ENCODE assay signal across 29 mouse cellular contexts in genomic region chr12:119577280-119577679, GRCm38 (mm10).
"Had no signal": no experiment of that assay in that cellular context is flagged by ENCODE, and none has a peak within 500 bp of the region (broad histone marks: within the 10 kb centered on the region; RNA-seq: fewer than 3 reads in every experiment).

No protein-coding gene starts in this region.

- ATAC-seq: liver, embryonic 12.5 days; liver, postnatal 0 days; lung, postnatal 0 days had no signal

- H3K4me1 ChIP-seq: limb, embryonic 10.5 days; liver, embryonic 12.5 days; liver, embryonic 13.5 days; liver, embryonic 15.5 days; lung, embryonic 15.5 days; megakaryocyte, embryonic 14.5 days; midbrain, embryonic 10.5 days; midbrain, embryonic 12.5 days; midbrain, embryonic 13.5 days; neural tube, embryonic 12.5 days had no signal

- DNase-seq: left cerebral cortex, postnatal 4 days; liver; liver, embryonic 13.5 days; liver, postnatal 0 days; lung, adult 18-20 months; lung, adult 2 months; lung, postnatal 10 days; lung, postnatal 14 days; lung, postnatal 36 days had no signal

- H3K27ac ChIP-seq: left cerebral cortex, adult 2 months; limb, embryonic 10.5 days; limb, embryonic 13.5 days; liver, embryonic 12.5 days; liver, embryonic 13.5 days; liver, embryonic 14.5 days; liver, embryonic 15.5 days; lung, embryonic 15.5 days; macrophage; midbrain, embryonic 10.5 days; midbrain, embryonic 12.5 days; midbrain, embryonic 13.5 days; neural tube, embryonic 12.5 days had no signal

- H3K36me3 ChIP-seq: limb, embryonic 10.5 days; limb, embryonic 12.5 days; limb, embryonic 13.5 days; limb, embryonic 15.5 days; liver, embryonic 12.5 days; liver, embryonic 13.5 days; liver, embryonic 15.5 days; lung, embryonic 15.5 days; midbrain, embryonic 10.5 days; midbrain, embryonic 12.5 days; midbrain, embryonic 13.5 days; neural tube, embryonic 12.5 days had no signal

- H3K9ac ChIP-seq: limb, embryonic 12.5 days; limb, embryonic 13.5 days; limb, embryonic 15.5 days; liver, embryonic 12.5 days; liver, embryonic 13.5 days; liver, embryonic 14.5 days; liver, embryonic 15.5 days; liver, postnatal 0 days; lung, embryonic 14.5 days; lung, embryonic 15.5 days; midbrain, embryonic 12.5 days; midbrain, embryonic 13.5 days; neural tube, embryonic 12.5 days had no signal

- H3K4me3 ChIP-seq: left cerebral cortex, adult 2 months; limb, embryonic 10.5 days; limb, embryonic 12.5 days; limb, embryonic 13.5 days; limb, embryonic 15.5 days; liver, embryonic 12.5 days; liver, embryonic 13.5 days; liver, embryonic 15.5 days; lung, embryonic 15.5 days; megakaryocyte, embryonic 14.5 days; midbrain, embryonic 10.5 days; midbrain, embryonic 12.5 days; midbrain, embryonic 13.5 days; myocyte; neural tube, embryonic 12.5 days had no signal

- H3K9me3 ChIP-seq: limb, embryonic 10.5 days; limb, embryonic 13.5 days; liver, embryonic 13.5 days; liver, embryonic 15.5 days; lung, embryonic 15.5 days had no signal

- H3K27me3 ChIP-seq: limb, embryonic 12.5 days; limb, embryonic 13.5 days; limb, embryonic 15.5 days; liver, embryonic 12.5 days; liver, embryonic 13.5 days; liver, embryonic 15.5 days; lung, embryonic 15.5 days; megakaryocyte, embryonic 14.5 days; midbrain, embryonic 12.5 days; midbrain, embryonic 13.5 days; neural tube, embryonic 12.5 days had no signal

- H3K4me2 ChIP-seq: limb, embryonic 12.5 days; limb, embryonic 13.5 days; limb, embryonic 15.5 days; liver, embryonic 11.5 days; liver, embryonic 12.5 days; liver, embryonic 13.5 days; liver, embryonic 15.5 days; lung, embryonic 14.5 days; lung, embryonic 15.5 days; midbrain, embryonic 11.5 days; midbrain, embryonic 12.5 days; midbrain, embryonic 13.5 days; neural tube, embryonic 12.5 days had no signal
